8 mouse cellular contexts compared by ENCODE assay signal in genomic region chr4:31963354-31964193, GRCm38 (mm10). TPM values are rescaled to one million over a fixed set of nuclear protein-coding genes. Genes with fewer than 3 reads are reported as not detected.
A peak's percentile ranks its signal among the peaks of the same experiment; 100 is the strongest.
DNase-seq lines count a peak whose midpoint lies in the region; ATAC-seq lines count a peak whose summit lies in the region.

TSS of gene Map3k7 (plus strand) at chr4:31964097.

- peak within 1 kb of the TSS; percentile 99 for H3K27ac ChIP-seq in hindbrain, embryonic 14.5 days

- peak; percentile 97 for ATAC-seq in hindbrain, embryonic 14.5 days (ENCODE audit: low FRiP score)

- peak; percentile 94 for DNase-seq in R1 (ENCODE audit: low read depth, low spot score)
- DNase-seq in cerebellum, postnatal 25 days = peak; percentile 97
- DNase-seq in frontal cortex, postnatal 25 days (ENCODE audit: low spot score in 2 of 2) = peak; percentile 91 to 92
- DNase-seq in hindbrain, embryonic 14.5 days (ENCODE audit: low spot score) = peak; percentile 98
- peak; percentile 93 to 94 for DNase-seq in layer of hippocampus, postnatal 36 days
- DNase-seq in lung, postnatal 36 days = peak; percentile 95
- DNase-seq in retina, postnatal 1 day = peak; percentile 97
- peak; percentile 91 to 95 for DNase-seq in urinary bladder, adult 18-20 months (ENCODE audit: low spot score in 2 of 2)

- peaks cover 22% of the 10 kb centered on the region for H3K4me1 ChIP-seq in hindbrain, embryonic 14.5 days (replicated peaks; ENCODE audit: control insufficient read depth, insufficient read depth, low read length)

- peak within 1 kb of the TSS; percentile 85 for H3K9ac ChIP-seq in hindbrain, embryonic 14.5 days

- peak within 1 kb of the TSS; percentile 88 for H3K4me2 ChIP-seq in hindbrain, embryonic 14.5 days (replicated peaks)

- H3K36me3 ChIP-seq in hindbrain, embryonic 14.5 days (replicated peaks; ENCODE audit: control insufficient read depth, insufficient read depth) = no peaks in the 10 kb centered on the region

- WGBS in hindbrain, embryonic 14.5 days = under 1% methylated on average over 84 of the region's 88 CpGs

- no peaks in the 10 kb centered on the region for H3K9me3 ChIP-seq in hindbrain, embryonic 14.5 days (ENCODE audit: control insufficient read depth, low read length)

- peak within 1 kb of the TSS; percentile 68 for H3K4me3 ChIP-seq in hindbrain, embryonic 14.5 days (replicated peaks; ENCODE audit: low read length)

- H3K27me3 ChIP-seq in hindbrain, embryonic 14.5 days (ENCODE audit: control insufficient read depth, insufficient read depth, low read length) = no peaks in the 10 kb centered on the region

RNA-seq across cellular contexts. Expression of gene Map3k7, which starts in this region (rescaled TPM):
- polyA plus RNA-seq in hindbrain, embryonic 14.5 days (2014; fragmentation: Nextera tagmentation; extraction: Ambion mirVana) = 31.7 and 37.4 TPM in 2 replicates
- total RNA-seq in layer of hippocampus, postnatal 36 days (2021) = 10 to 100 TPM; 35.7 to 42.3 TPM

Comparison
In these comparisons a context has a peak if more than half of its experiments do, and no peak if none do; other contexts are left out.
1. Peak in every context shown above with its lines: DNase-seq, ATAC-seq, H3K4me3 ChIP-seq and H3K27ac ChIP-seq.